Mouse (Mus musculus) macrophage (primary cell): Measurements from ENCODE around the gene Erg. TPM values are rescaled to one million over a fixed set of nuclear protein-coding genes. Genes with fewer than 3 reads are reported as not detected.

Experiments
- H3K27ac ChIP-seq: fragments of 350-480 bp; formaldehyde crosslinking; 2 replicates; pipeline ENCODE4 v1.9.0; 2021
- H3K36me3 ChIP-seq: fragments of 350-480 bp; formaldehyde crosslinking; 2 replicates; pipeline ENCODE4 v1.9.0; 2021; ENCODE audit errors: inconsistent target
- H3K4me3 ChIP-seq: fragments of 350-480 bp; formaldehyde crosslinking; 2 replicates; pipeline ENCODE4 v1.9.0; 2021; ENCODE audit errors: inconsistent target
- H3K79me2 ChIP-seq: fragments of 350-480 bp; formaldehyde crosslinking; 2 replicates; pipeline ENCODE4 v1.9.0; 2021; ENCODE audit errors: inconsistent target
- WGBS: methylation state at CpG from one replicate; pipeline ENCODE4 v1.1.7; 2026; ENCODE audit warnings: inconsistent platforms; ENCODE audit not compliant: missing documents; 5-methylcytosine and 5-hydroxymethylcytosine counted together
- polyA plus RNA-seq: library from polyadenylated mRNA; stranded (reverse); fragments of 250-400 nt; gene quantifications from 3 replicates; pipeline ENCODE4 v1.2.4, GENCODE M21; 2018; ENCODE audit warnings: inconsistent platforms

Erg gene
- polyA plus RNA-seq, 1 experiment from 2014 or later = 0.26 TPM

DNA sequence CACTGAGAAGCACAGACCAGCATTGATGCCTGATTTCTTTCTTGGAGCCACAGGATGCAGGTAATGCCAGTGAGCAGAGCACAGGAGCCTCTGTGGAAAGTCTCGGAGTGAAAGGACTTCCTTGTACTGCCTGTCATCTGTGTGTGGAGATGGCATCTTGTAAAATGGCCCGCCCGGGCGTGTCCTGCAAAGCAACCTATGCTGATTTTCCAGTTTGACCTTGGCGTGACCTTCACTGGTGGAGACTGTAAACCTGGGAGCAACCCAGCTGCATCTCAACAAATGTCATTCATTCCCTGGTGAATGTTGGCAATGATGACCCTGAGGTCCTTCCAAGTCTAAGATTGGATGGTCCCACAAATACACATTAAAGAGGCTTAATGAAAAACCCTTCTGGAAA, 35.9 kb downstream of the Erg start:
- 96% methylated on average over 5 of the region's 5 CpGs for WGBS
- Histone ChIP-seq H3K27ac (no peak overlapping the region), H3K79me2 (no peaks in the 10 kb centered on the region), H3K36me3 (no peaks in the 10 kb centered on the region), H3K4me3 (no peak overlapping the region)

DNA sequence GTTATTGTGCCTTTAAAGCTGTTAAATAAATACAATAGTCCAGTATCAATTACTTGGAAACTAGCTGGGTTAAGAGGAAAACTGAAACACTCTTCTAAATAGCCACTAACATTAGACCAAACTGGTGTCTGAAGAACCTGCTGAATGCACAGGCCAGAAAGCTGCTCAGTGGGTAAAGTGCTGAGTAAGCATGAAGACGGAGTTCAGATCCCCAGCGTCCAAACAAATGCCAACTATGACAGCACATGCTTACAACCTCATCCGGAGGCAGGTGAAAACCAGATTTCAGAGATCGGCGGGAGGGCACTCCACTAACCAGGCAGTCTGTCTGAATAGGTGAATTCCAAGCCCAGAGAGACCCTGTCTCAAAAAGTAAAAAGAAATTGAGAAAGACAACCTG, 41.6 kb downstream of the Erg start:
- no peaks in the 10 kb centered on the region for H3K79me2 ChIP-seq
- H3K36me3 ChIP-seq = no peaks in the 10 kb centered on the region
- no peak overlapping the region for H3K4me3 ChIP-seq
- no peak overlapping the region for H3K27ac ChIP-seq
- WGBS = 88% methylated on average over 5 of the region's 5 CpGs

DNA sequence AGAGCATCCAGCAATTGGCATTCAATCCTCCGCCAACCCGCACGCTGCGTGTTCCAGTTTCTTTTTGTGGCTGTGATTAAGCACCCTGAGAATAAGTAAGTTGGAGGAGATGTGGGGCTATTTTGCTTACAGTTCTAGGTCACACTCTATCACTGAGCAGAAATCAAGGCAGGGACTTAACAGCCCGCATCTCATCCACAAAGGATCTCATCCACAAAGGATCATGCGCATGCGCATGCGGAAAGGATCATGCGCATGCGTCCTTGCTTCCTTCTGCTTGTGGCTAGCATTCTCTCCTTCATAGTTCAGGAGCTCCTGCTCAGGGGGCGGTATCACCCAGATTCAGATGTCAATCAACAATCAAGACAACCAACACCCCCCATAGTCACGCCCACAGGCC, 42.9 kb downstream of the Erg start:
- H3K4me3 ChIP-seq = no peak overlapping the region
- H3K79me2 ChIP-seq = no peaks in the 10 kb centered on the region
- no peaks in the 10 kb centered on the region for H3K36me3 ChIP-seq
- WGBS = 96% methylated on average over 12 of the region's 12 CpGs
- H3K27ac ChIP-seq = no peak overlapping the region

DNA sequence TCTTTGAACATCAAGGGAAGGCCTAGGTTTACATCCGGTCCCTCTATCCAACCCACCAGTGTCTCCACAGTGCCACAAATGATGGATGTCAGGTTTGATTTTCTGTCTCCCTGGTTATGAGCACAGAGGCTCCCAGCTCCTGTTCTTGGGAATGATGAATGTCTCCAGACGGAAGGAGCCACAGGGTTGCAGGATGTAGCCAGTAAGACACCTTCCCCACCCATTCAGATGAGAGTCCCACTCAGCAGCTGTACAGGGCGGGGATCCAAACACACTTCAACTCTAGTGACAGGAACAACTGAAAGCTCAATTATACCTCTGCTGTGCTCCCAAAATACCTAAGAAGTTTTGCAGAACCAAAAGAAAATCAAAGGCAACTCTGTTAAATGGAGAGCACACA, 51.2 kb downstream of the Erg start:
- no peak overlapping the region for H3K4me3 ChIP-seq
- no peak overlapping the region for H3K27ac ChIP-seq
- H3K79me2 ChIP-seq = no peaks in the 10 kb centered on the region
- H3K36me3 ChIP-seq = no peaks in the 10 kb centered on the region
- 97% methylated on average over 3 of the region's 3 CpGs for WGBS

DNA sequence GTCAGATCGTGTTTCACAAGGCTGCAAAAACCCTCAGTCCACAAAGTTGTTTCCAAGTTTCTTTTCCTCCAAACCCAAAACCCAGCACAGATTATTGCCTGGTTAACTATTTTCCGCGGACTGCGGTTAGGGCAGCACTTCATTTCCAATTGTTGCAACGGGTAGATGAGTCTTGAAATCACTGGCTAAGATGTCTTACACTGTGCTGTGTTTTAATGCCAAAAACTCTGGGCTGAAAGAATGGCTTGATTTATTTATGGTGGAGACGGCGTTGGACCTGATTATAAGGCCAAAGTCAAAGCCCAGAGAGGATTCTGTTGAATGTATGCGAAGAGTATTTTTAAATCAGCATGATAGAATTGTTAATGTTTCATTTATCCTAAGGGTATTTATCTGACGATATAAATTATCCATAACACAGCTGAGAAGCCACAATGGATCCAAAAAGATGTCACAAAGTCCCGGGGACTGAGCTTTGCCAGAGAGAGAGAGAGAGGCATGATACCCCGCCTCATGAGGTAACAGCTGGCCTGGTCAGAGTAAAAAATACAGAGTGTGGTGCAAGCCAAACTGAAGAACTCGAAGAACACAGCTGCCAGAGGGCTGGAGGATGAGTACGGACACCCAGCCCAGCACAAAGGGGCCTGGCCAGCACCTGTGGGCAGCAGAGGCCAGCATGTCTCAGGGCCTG, 53.9 kb downstream of the Erg start:
- Histone ChIP-seq H3K4me3 (no peak overlapping the region), H3K36me3 (no peaks in the 10 kb centered on the region), H3K79me2 (no peaks in the 10 kb centered on the region), H3K27ac (no peak overlapping the region)
- 97% methylated on average over 12 of the region's 13 CpGs for WGBS

DNA sequence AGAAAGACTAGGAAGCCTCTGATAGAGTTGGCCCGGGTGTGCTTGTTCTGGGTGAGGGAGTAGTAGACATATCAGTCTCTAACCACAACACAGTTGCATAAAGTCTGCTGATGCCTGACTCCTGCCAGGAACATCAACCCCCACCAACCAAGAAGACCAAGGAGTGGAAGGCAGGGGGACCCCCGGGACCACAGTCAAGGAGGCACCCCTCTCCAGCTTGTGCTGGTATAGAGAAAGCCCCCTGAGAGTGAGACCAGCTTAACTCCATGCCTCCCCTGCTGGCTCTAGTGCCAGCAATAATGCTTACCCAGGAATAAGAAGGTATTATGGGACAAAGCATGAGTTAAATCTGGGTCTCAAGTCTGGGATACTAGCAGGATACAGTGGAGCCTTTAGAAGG, 58.8 kb downstream of the Erg start:
- 81% methylated on average over 2 of the region's 2 CpGs for WGBS
- Histone ChIP-seq H3K79me2 (no peaks in the 10 kb centered on the region), H3K36me3 (no peaks in the 10 kb centered on the region), H3K27ac (no peak overlapping the region), H3K4me3 (no peak overlapping the region)

DNA sequence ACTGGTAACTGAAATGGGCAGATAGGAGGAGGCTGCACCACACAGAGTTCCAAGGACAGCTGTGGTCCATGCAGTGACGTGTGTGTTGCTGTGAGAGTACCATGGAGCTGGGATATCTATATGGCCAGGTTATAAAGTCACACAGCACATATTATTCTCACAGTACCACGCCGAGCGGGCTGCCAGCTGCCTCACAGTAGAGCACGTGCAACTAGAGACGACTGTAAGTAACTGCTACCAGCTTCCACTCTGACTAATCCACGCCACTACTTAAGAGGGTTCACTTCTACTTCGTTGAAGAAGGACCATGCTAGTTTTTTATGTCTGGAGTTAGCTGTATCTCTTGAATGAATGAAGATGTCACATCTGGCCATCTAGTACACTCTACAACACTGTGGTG, 66.9 kb downstream of the Erg start:
- Histone ChIP-seq H3K4me3 (no peak overlapping the region), H3K27ac (no peak overlapping the region), H3K36me3 (no peaks in the 10 kb centered on the region), H3K79me2 (no peaks in the 10 kb centered on the region)
- WGBS = 84% methylated on average over 8 of the region's 8 CpGs

DNA sequence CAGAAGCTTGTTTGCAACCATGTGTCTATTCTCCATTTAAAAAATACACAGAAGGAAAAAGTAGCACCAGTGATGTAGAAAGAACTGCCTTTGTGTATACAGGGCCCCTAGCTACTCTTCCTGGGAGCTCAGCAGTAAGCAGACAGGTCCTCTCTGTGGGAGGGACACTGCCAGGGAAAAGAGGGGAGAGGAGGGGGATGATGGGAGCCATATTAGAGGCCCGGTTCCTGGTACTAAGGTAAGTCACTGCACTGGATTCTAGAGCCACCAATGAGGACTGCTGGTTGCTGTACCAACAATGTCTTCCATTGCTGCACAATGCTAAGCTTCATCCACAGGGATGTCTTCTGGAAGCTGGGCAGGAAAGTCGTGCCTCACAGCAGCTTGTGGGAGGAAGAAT, 80.3 kb downstream of the Erg start:
- WGBS = 96% methylated on average over 2 of the region's 2 CpGs
- H3K27ac ChIP-seq = no peak overlapping the region

DNA sequence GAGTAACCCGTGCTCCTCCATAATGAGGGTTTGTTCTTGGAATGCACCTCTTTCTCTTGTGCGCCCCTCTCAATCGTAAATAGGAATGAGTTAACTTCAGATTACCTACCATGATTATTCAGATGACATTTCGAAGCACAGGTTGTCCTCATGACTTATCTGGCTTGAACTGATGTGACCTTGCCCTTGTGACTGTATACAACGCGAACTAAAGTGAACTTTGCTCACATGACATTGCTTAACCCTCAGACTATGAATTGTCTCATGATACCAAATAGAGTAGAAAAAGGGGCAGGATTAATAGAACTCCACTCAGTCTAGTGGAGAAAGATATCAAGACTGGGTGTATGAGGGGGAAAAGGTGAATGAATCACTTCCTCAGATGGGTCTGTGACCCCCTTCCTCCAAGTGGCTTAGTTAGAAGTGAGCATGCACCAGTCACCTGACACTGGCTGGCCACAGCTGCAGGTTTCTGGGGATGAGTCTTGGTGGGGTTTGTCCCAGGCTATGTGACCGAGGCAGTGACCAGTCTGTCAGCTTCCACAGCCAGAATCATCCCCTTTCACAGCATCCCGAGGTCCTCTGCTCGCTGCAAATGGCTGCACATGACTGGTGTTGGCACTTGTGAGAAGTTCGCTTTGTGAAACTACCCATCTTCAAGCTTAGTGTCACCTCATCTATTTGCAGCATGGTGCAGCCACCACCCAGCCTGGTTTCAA, 89.7 kb downstream of the Erg start:
- no peak overlapping the region for H3K4me3 ChIP-seq
- no peak overlapping the region for H3K27ac ChIP-seq
- H3K79me2 ChIP-seq = no peaks in the 10 kb centered on the region
- H3K36me3 ChIP-seq = no peaks in the 10 kb centered on the region
- WGBS = 92% methylated on average over 9 of the region's 10 CpGs

More for the DNA sequence above, 80.3 kb downstream of the Erg start:
- Histone ChIP-seq H3K4me3 (no peak overlapping the region), H3K79me2 (no peaks in the 10 kb centered on the region), H3K36me3 (no peaks in the 10 kb centered on the region)

DNA sequence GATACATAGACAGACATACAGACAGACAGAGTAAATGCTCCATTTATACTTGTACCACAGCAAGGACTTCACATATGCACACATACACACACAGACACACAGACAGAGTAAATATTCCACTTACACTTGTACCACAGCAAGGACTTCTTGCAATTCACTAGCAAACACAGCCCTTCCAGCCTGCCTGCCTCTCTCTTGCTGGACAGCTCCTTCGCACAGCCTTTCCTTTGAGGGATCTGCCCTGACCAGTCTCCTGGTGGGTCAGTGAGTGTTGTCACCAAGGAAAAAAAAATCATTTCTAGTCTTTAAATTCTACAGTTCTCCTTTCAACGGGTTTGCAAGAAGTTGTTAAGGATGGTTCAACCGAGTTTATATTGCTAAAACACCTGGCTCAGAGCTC, 92.3 kb downstream of the Erg start:
- 80% methylated on average over 3 of the region's 3 CpGs for WGBS

DNA sequence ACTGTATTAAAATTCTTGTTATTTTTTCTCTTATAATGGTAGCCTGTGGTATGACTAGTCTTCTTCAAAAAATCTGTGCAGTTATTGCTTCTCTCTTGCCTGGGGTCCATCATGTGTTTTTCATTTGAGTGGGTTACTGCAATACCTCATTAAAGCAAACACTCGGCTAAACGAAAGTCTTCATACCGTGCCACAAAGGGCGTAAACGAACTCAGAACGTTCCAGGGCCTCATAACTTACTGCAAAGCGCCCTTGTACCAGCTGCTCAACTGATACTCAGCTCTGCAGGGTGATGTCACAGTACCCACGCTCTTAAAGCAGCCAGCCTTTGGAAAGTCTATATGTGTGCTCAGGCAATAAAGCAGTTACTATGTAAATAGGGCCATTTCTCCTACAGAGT, 93.1 kb downstream of the Erg start:
- Histone ChIP-seq H3K36me3 (no peaks in the 10 kb centered on the region), H3K4me3 (no peak overlapping the region), H3K79me2 (no peaks in the 10 kb centered on the region), H3K27ac (no peak overlapping the region)
- 86% methylated on average over 8 of the region's 8 CpGs for WGBS

More for the DNA sequence above, 92.3 kb downstream of the Erg start:
- no peaks in the 10 kb centered on the region for H3K79me2 ChIP-seq
- no peak overlapping the region for H3K4me3 ChIP-seq
- H3K36me3 ChIP-seq = no peaks in the 10 kb centered on the region
- H3K27ac ChIP-seq = no peak overlapping the region

DNA sequence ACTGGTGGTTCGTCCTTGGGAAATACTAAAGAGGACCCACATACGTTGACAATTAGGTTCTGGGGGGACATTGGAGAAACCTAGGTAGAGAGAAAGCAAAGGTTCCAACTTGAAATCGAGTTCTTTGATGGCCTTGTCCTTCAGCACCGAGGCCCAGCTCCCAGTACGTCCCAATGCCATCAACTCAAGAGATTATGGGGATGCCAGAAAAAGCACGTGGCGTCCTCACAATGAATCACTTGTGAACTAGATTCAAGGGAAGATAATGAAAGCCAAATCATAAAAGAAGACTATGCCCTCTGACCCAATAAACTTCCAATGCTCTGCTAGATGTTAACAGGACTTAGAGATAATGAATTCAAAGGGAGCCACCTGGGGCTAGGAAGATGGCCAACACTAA, 94.2 kb downstream of the Erg start:
- H3K36me3 ChIP-seq = no peaks in the 10 kb centered on the region
- H3K4me3 ChIP-seq = no peak overlapping the region
- no peak overlapping the region for H3K27ac ChIP-seq
- 89% methylated on average over 7 of the region's 7 CpGs for WGBS
- no peaks in the 10 kb centered on the region for H3K79me2 ChIP-seq

DNA sequence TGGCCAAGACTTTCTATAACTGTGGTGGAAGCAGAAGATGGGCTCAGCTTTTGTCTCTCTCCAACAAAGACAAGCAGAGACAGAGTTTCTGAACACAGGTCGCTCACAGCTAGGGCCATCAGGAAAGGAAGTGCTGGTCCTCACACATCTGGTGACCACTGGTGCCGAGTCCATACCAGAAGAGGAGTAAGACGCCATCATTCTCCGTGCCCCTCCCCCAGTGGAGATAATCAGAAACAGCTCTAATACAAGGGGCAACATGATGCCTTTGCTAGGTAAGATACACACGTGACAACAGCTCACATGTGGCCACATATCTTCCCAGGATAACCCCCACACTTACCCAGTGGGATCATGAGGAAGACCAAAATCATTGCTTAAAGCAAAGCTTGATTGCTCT, 96.0 kb downstream of the Erg start:
- Histone ChIP-seq H3K4me3 (no peak overlapping the region), H3K27ac (no peak overlapping the region), H3K36me3 (no peaks in the 10 kb centered on the region), H3K79me2 (no peaks in the 10 kb centered on the region)
- 86% methylated on average over 5 of the region's 5 CpGs for WGBS

DNA sequence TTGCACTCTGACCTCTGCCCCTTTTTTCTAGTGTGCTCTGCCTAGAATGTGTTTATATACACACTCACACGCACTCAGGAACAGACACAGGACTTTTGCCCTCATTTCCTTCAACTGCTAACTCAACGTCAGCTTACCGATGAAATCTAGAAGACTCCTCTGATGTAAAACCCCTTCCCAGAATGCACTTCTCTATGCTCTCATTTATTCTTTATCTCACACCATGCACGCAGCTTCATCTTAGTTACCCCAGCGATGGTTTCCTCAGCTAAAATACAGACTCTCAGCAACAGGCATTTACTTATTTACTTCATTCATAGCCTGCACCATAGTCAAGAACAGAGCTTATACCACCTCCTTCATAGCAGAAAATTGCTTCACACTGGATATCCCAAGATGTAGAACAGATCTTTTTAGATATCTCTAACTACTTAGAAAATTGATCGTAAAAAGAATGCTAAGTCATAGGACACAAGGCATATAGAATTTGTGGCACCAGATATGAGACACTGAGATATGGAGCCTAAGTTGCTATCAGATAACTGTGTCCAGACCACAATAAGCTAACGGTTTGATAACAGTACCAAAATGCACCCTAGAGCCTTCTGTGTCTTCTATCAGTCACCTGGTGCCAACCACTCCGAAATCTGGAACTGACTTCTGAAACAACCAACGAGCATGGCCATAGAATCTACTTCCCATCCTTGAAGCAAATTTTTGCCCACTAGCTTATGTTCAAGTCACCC, 98.6 kb downstream of the Erg start:
- Histone ChIP-seq H3K4me3 (no peak overlapping the region), H3K79me2 (no peaks in the 10 kb centered on the region), H3K27ac (no peak overlapping the region), H3K36me3 (no peaks in the 10 kb centered on the region)
- 97% methylated on average over 9 of the region's 9 CpGs for WGBS

DNA sequence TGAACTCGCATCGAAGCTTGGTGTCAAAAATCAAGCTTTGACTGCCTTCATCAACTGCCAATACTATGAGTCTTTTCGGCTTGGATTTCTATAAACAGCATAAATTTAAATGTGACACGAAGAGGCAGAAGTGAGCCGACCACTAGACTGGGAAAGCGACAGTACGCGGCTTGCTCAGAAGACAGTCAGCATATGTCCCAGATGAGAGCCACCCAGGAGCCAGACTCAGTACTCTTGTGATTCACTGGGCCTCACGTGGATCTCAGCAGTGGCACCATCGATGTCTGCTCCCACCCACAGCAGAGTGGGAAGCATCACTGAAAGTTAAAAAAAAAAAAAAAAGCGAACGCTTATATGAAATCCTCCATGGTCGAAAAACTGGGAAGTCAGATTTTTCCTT, 105.2 kb downstream of the Erg start:
- no peak overlapping the region for H3K4me3 ChIP-seq
- 93% methylated on average over 13 of the region's 13 CpGs for WGBS
- no peaks in the 10 kb centered on the region for H3K79me2 ChIP-seq
- no peaks in the 10 kb centered on the region for H3K36me3 ChIP-seq
- H3K27ac ChIP-seq = no peak overlapping the region
